Comparison of ENCODE assay signal across 7 mouse cellular contexts in the genomic region with DNA sequence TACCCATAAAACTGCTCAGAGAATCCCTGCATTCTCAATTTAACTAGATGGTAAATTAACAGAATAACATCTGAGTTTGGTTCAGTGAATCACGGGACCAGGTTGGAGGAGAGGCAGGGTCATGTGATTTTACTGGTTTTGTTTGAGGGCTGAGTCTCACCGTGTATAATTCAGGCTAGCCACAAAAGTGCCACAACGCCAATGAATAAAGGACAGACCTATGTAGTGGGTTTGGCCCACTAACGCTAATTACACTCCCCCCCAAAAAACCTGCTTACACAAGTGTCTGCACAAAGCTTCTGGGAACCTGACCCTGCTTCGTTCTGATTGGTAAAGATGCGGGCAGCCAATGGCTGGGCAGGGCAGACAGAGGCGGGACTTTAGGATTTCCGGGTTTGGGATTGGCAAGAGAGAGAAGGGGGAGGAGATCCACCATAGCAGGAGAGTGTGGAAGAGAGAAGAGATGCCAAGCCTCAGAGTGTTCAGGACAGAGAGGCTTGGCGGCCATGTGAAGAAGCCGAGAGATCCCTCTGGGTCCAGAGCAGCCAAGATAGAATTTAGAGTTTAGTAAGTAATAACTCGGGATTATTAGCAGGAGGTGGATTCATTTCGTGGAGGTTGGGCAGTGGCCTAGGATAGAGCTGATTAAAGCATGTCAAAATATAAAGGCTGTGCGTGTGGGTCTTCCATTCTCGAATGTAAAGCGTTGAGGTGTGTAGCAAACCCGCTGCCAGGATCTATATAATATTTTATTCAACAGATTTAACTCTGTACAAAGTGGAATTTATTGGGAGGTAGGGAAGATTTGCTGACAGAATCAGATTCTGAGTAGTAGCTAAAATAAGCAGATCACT. TPM values are rescaled to one million over a fixed set of nuclear protein-coding genes. Genes with fewer than 3 reads are reported as not detected.
A peak's percentile ranks its signal among the peaks of the same experiment; 100 is the strongest.
DNase-seq lines count a peak whose midpoint lies in the region; ATAC-seq lines count a peak whose summit lies in the region.

No protein-coding gene starts in this region.

- intact Hi-C loops in left cerebral cortex, postnatal 36 days (cut with DNase I): loop anchor here (5.0 kb wide), 1 partner anchor 37 kb away; a partner anchor contains a TSS

- H3K9ac ChIP-seq in intestine, embryonic 16.5 days (ENCODE audit: low read depth, low read length): peak overlapping the region; percentile 57
- peak overlapping the region; percentile 75 for H3K9ac ChIP-seq in midbrain, embryonic 11.5 days (ENCODE audit: low read length)

- WGBS in intestine, embryonic 16.5 days: 1% methylated on average over 16 of the region's 16 CpGs
- 5% methylated on average over 16 of the region's 16 CpGs for WGBS in midbrain, embryonic 11.5 days

- H3K4me2 ChIP-seq in intestine, embryonic 16.5 days (ENCODE audit: low read depth, low read length): peak overlapping the region; percentile 48
- peak overlapping the region; percentile 42 for H3K4me2 ChIP-seq in midbrain, embryonic 11.5 days

- no peak overlapping the region for H3K27ac ChIP-seq in intestine, embryonic 16.5 days (ENCODE audit: low read length)
- no peak overlapping the region for H3K27ac ChIP-seq in midbrain, embryonic 11.5 days (ENCODE audit: low read depth, low read length)

- H3K36me3 ChIP-seq in intestine, embryonic 16.5 days (ENCODE audit: control insufficient read depth, insufficient read depth, low read length): no peaks in the 10 kb centered on the region
- H3K36me3 ChIP-seq in midbrain, embryonic 11.5 days (ENCODE audit: control insufficient read depth, insufficient read depth, low read length): no peaks in the 10 kb centered on the region

- H3K4me1 ChIP-seq in intestine, embryonic 16.5 days (ENCODE audit: control insufficient read depth, insufficient read depth, low read length): peaks cover 2% of the 10 kb centered on the region; the same call in 1 of the 2 replicates
- H3K4me1 ChIP-seq in midbrain, embryonic 11.5 days (ENCODE audit: control insufficient read depth, insufficient read depth, low read length): peaks cover 5% of the 10 kb centered on the region

- H3K27me3 ChIP-seq in intestine, embryonic 16.5 days (replicated peaks; ENCODE audit: control insufficient read depth, insufficient read depth, low read length): no peaks in the 10 kb centered on the region
- no peaks in the 10 kb centered on the region for H3K27me3 ChIP-seq in midbrain, embryonic 11.5 days (ENCODE audit: control insufficient read depth, insufficient read depth, low read length)

- H3K9me3 ChIP-seq in intestine, embryonic 16.5 days (ENCODE audit: control insufficient read depth, low read length): no peaks in the 10 kb centered on the region
- H3K9me3 ChIP-seq in midbrain, embryonic 11.5 days (ENCODE audit: control insufficient read depth, low read length): no peaks in the 10 kb centered on the region

- peak; percentile 100 for ATAC-seq in intestine, embryonic 16.5 days
- peak; percentile 100 for ATAC-seq in midbrain, embryonic 11.5 days (ENCODE audit: low FRiP score)

- H3K4me3 ChIP-seq in intestine, embryonic 16.5 days (ENCODE audit: low read length): peak overlapping the region; percentile 51
- H3K4me3 ChIP-seq in midbrain, embryonic 11.5 days (ENCODE audit: low read depth, low read length): peak overlapping the region; percentile 38

- DNase-seq in adrenal gland, adult 8-10 months: peak; percentile 87
- DNase-seq in embryo, embryonic 9.5 days (ENCODE audit: extremely low spot score): peak; percentile 90
- DNase-seq in gastrocnemius, postnatal 4 days (ENCODE audit: low spot score in 2 of 2): peak; percentile 64 to 78
- peak; percentile 86 to 87 for DNase-seq in left cerebral cortex, postnatal 36 days (ENCODE audit: low spot score in 2 of 2)
- DNase-seq in midbrain, embryonic 11.5 days (ENCODE audit: low spot score, missing footprints): peak; percentile 97
- DNase-seq in skeletal muscle tissue, adult 2 months (ENCODE audit: low read depth, low spot score): peak; percentile 92

RNA-seq across cellular contexts. Expression of a gene that starts 12.8 kb away (rescaled TPM):
- 1 to 10 TPM in 1 of 4 experiments, under 1 TPM in 2, not detected in 1; 0.35 to 1.7 (median 0.78) TPM for total RNA-seq in adrenal gland, adult 8-10 months (2022)
- total RNA-seq in gastrocnemius, postnatal 4 days (2021): not detected
- not detected in 2 replicates for polyA plus RNA-seq in intestine, embryonic 16.5 days (2015; fragmentation: Nextera tagmentation; extraction: Ambion mirVana)
- under 1 TPM; 0.47 to 0.70 TPM for total RNA-seq in left cerebral cortex, postnatal 36 days (2021)
- not detected in 2 replicates for polyA plus RNA-seq in midbrain, embryonic 11.5 days (2014; fragmentation: Nextera tagmentation; extraction: Ambion mirVana)

RNA-seq across cellular contexts. Expression of a gene that starts 17.6 kb away (rescaled TPM):
- total RNA-seq in adrenal gland, adult 8-10 months (2022): 10 to 100 TPM; 15.5 to 32.7 (median 24.5) TPM
- total RNA-seq in gastrocnemius, postnatal 4 days (2021): 10 to 100 TPM; 16.9 to 19.0 TPM
- polyA plus RNA-seq in intestine, embryonic 16.5 days (2015; fragmentation: Nextera tagmentation; extraction: Ambion mirVana): 8.3 and 9.0 TPM in 2 replicates
- total RNA-seq in left cerebral cortex, postnatal 36 days (2021): 10 to 100 TPM; 16.5 to 26.9 TPM
- 3.7 and 4.2 TPM in 2 replicates for polyA plus RNA-seq in midbrain, embryonic 11.5 days (2014; fragmentation: Nextera tagmentation; extraction: Ambion mirVana)

RNA-seq across cellular contexts. Expression of a gene that starts 28.3 kb away (rescaled TPM):
- 10 to 100 TPM; 14.7 to 35.0 (median 28.1) TPM for total RNA-seq in adrenal gland, adult 8-10 months (2022)
- 1 to 10 TPM; 1.1 to 2.7 TPM for total RNA-seq in gastrocnemius, postnatal 4 days (2021)
- polyA plus RNA-seq in intestine, embryonic 16.5 days (2015; fragmentation: Nextera tagmentation; extraction: Ambion mirVana): 3.5 and 3.8 TPM in 2 replicates
- total RNA-seq in left cerebral cortex, postnatal 36 days (2021): 1 to 10 TPM; 5.7 to 6.1 TPM
- 1.1 and 1.2 TPM in 2 replicates for polyA plus RNA-seq in midbrain, embryonic 11.5 days (2014; fragmentation: Nextera tagmentation; extraction: Ambion mirVana)

RNA-seq across cellular contexts. Expression of a gene that starts 35.3 kb away (rescaled TPM):
- 10 to 100 TPM; 21.0 to 27.9 (median 23.6) TPM for total RNA-seq in adrenal gland, adult 8-10 months (2022)
- total RNA-seq in gastrocnemius, postnatal 4 days (2021): 10 to 100 TPM; 23.5 to 25.1 TPM
- 48.2 and 56.7 TPM in 2 replicates for polyA plus RNA-seq in intestine, embryonic 16.5 days (2015; fragmentation: Nextera tagmentation; extraction: Ambion mirVana)
- total RNA-seq in left cerebral cortex, postnatal 36 days (2021): 10 to 100 TPM; 13.7 to 18.6 TPM
- polyA plus RNA-seq in midbrain, embryonic 11.5 days (2014; fragmentation: Nextera tagmentation; extraction: Ambion mirVana): 54.5 and 55.3 TPM in 2 replicates

RNA-seq across cellular contexts. Expression of a gene that starts 38.3 kb away (rescaled TPM):
- total RNA-seq in adrenal gland, adult 8-10 months (2022): 1,000 to 10,000 TPM; 1,214 to 1,402 (median 1,307) TPM
- total RNA-seq in gastrocnemius, postnatal 4 days (2021): 1,000 to 10,000 TPM; 1,219 to 1,338 TPM
- polyA plus RNA-seq in intestine, embryonic 16.5 days (2015; fragmentation: Nextera tagmentation; extraction: Ambion mirVana): 784 and 889 TPM in 2 replicates
- 100 to 1,000 TPM; 695 to 749 TPM for total RNA-seq in left cerebral cortex, postnatal 36 days (2021)
- polyA plus RNA-seq in midbrain, embryonic 11.5 days (2014; fragmentation: Nextera tagmentation; extraction: Ambion mirVana): 841 and 881 TPM in 2 replicates
